Mouse (Mus musculus): ENCODE results near the gene Herpud1.

Herpud1 gene

DNA sequence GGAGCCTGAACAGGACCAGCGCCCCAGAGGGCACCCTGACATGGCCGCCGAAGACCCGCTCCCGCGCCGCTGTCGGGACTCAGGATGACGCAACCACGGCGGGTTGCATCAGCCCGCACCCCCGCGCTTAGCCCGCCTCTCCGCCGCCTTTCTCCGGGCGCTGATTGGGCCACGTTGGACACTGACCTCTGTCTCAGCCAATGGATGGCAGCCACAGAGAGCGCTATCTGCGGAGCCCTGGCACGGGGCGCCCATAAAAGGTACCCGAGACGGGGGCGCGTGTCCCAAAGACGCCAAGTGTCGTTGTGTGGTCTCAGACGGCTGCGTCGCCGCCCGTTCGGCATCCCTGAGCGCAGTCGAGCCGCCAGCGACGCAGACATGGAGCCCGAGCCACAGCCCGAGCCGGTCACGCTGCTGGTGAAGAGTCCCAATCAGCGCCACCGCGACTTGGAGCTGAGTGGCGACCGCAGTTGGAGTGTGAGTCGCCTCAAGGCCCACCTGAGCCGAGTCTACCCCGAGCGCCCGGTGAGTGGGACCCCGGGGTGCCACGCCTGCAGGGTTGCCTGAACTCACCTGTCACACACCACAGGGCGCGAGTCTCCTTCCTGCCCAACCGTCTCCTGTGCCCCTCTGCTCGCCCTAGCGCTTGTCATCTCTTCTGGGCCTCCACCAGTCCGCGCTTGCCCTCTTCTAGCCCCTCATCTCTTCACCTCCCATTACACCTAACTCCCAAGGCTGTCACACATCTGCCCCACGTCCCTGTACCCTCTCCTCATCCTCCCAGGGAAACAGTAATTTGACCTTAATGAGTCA lies at the start of gene Herpud1:
Herpud1 (plus strand) TSS at position 225 of the 813 bp plus-strand sequence.
- in situ Hi-C loops (cut with MboI, MseI), result no loop called here

DNA sequence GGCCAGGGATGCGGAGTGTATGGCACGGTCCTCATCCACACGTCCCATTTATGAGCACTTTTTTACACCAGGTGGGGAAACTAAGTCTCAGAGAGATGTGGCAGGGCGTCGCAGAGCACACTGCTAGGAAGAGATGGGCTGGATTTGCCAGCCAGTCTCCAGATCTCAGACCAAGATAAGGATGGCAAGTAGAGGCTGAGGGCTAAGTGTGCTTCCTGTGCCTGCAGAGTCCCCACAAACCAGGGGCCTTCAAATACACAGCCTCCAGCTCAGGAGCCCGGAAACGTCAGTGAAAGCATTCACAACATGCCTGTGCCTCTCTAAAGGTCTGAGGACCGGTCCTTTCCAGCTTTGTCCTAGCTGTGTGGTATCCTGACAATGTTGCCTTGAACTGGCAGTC lies 48.7 kb upstream of the Herpud1 start:
- in situ Hi-C loops (cut with MboI, MseI), result no loop called here

DNA sequence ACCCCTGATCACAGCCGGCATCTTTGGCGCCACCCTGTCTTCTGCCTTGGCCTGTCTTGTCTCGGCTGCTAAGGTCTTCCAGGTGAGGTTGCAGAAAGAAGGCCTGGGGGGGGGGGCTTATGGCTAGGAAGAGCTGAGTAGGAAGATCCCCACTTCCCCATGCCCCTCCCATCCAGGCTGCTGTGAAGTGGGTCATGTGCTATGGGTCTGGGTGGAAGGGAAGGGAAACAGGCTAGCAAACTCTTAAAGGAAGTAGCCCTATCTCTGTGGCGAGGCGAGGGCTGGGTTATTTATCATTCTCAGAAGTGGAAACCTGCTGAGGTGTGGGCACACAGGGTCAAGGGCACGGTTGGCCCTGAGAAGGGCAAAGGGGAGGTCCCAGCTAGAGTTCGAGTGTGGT lies 45.4 kb upstream of the Herpud1 start:
- in situ Hi-C loops (cut with MboI, MseI), result loop anchor here (5.0 kb wide), 1 partner anchor 62 kb away; no protein-coding TSS in a partner anchor

DNA sequence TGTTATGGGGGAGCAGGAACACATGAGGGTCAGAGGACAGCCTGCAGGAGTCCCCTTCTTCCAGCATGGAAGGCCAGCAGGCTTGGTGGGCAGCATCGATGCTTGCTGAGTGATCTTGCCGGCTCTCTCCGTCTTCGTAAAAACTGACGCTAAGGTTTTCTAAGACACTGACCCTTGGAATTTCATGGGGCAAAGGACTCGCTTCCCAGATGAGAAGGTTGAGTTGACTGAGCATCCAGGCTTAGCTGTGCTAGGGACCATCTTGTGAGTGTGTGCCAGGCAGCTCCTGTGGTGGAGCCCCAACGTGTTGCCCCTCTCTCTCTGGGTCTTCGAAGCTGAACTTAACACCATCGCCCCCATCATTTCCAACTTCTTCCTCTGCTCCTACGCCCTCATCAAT lies 43.5 kb upstream of the Herpud1 start:
- in situ Hi-C loops (cut with MboI, MseI), result loop anchor here (5.0 kb wide), 1 partner anchor 60 kb away; no protein-coding TSS in a partner anchor

DNA sequence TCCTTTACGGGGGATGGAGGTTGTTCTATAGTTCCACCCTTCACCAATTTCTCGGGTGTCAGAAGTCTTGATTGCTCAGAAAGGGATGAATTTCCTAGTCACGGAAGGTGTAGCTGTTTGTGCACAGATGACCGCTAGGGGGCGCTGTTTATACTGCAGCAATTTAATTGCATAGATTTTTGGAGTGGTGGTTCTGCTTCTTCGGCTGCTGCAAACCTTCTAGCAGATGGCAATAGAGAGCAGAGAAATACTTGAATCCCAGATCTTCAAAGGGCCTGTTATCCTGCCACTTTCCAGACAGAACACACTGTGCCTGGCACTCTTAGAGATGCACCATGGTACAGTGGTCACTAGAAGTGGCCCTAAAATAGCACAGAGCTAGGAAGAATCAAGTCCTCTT lies 42.9 kb upstream of the Herpud1 start:
- in situ Hi-C loops (cut with MboI, MseI), result loop anchor here (5.0 kb wide), 1 partner anchor 59 kb away; no protein-coding TSS in a partner anchor

DNA sequence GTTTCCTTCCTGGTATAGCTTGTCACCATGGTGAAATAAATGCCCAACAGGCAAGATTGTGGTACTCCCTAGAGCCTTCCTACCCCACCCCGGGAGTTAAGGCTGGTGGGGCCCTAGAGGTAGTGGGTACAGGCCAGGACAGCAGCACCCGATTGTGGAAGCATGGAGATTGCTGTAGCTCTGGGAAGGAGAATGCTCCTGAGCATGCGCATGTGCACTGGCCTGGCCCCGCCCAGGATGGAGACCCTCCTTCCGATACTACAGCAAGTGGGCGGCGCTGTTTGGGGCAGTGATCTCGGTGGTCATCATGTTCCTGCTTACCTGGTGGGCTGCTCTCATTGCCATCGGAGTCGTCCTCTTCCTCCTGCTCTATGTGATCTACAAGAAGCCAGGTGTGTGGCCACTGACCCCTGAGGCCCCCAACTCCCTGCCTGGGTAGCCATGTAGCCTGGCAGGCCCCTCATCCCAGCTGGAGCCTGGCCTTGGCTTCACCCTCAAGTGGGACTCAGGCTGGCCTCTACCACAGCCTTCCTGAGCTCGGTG lies 42.4 kb upstream of the Herpud1 start:
- in situ Hi-C loops (cut with MboI, MseI), result loop anchor here (5.0 kb wide), 1 partner anchor 58 kb away; no protein-coding TSS in a partner anchor

DNA sequence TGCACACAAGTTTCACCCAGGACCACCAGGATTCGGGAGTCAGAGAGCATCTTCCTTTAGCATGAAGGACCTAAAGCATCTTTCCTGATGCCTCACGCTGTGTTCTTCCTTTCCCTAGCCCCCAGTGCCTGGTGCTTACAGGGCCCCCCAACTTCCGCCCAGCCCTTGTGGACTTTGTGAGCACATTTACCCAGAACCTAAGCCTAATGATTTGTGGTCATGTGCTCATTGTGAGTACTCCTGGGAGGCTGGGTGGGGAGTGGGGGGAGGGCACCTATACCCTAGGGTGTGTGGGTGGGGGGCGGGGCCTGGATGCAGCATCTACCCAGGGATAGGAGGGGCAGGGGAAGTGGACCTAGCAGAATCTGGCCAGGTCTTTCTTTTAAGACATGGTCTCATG lies 40.6 kb upstream of the Herpud1 start:
- in situ Hi-C loops (cut with MboI, MseI), result loop anchor here (5.0 kb wide), 1 partner anchor 147 kb away; no protein-coding TSS in a partner anchor

DNA sequence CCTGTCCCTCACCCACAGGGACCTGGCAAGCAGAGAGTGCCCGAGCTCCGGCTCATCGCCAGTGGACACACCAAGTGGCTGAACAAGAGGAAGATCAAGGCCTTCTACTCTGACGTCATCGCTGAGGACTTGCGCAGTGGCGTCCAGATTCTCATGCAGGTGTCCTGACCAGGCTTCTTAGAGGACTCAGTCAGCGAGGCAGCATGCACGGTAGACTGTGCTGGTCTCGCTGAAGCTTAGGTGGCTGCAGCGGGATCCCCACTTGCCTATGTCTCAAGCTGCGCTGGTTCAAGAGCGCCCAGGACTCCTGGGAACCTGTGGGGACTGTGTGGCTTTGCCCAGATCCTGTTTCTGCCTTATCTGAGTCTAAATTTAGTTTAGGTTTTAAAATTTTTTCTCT lies 40.0 kb upstream of the Herpud1 start:
- in situ Hi-C loops (cut with MboI, MseI), result loop anchor here (5.0 kb wide), 1 partner anchor 146 kb away; no protein-coding TSS in a partner anchor

DNA sequence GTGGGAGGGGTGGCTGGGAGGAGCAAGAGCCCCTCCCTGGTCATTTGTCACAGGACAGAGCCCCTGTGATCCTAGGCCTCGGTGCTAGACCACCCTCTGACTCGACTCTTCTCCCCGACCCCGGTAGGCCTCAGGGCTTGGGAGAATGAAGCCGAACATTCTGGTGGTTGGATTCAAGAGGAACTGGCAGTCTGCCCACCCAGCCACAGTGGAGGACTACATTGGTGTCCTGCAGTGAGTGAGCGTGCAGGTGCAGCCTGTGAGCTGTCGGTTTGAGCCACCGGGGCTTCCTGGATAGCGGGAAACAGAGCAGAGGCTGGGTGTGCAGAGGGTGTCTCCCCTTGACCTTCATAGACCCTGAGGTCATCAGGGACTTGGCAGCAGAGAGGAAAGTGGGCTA lies 37.8 kb upstream of the Herpud1 start:
- in situ Hi-C loops (cut with MboI, MseI), result loop anchor here (5.0 kb wide), 1 partner anchor 144 kb away; no protein-coding TSS in a partner anchor

DNA sequence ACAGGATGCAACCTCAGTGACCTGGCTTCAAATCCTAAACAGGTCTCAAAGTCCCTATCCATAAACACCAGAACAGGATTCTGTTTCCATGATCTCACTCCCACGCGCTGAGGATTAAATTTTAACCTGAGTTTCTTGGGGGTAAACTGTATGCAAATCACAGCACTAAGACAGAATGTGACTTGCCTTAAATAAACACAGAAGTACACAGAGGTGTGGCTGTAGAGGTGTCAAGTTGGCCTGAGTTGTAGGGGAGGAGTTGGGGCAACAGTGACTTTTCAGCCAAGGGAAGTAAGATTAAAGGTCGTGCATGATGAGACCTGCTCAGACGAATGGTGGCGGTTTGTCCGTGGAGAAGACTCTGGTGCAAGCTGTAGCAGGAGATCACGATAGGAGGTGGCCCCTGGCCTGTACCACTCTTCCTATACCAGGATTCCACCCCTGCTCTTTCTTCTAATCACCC lies 32.1 kb upstream of the Herpud1 start:
- in situ Hi-C loops (cut with MboI, MseI), result no loop called here

DNA sequence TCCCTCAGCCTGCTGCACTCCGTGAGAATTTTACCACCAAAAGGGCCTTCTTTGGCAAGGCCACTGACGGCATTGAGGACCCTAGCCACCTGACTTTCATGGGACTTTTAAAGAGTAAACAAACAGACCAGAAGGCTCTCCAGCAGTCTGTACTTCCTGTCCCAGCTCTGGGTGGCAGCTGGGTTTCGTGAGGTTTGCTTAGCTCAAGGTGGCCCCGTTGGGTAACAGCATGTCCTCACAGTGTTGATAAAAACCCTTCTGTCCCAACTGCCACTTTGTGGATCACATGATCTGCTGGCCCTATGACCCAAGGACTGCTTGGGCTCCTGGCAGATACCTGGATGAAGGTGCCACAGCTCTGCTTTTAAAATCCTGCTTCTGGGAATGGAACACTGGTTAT lies 31.7 kb upstream of the Herpud1 start:
- in situ Hi-C loops (cut with MboI, MseI), result no loop called here

DNA sequence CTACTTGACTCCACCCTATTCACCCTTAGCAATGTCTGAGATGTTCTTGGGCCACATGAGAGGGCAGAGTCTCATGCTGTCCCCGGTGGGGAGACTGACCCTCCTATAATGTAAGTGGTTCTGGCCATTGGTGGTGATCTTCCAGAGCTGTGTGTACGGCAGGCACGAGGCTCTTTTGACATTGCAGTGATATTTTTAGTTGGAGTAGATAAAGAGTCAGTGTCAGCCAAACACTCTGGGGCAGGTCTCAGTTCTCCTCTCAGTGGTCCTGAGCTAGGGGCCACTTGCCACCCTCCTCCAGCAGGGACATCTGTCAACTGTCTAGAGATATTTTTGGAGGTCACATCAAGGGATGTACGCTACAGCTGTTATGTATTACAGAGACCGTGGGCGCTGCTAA lies 29.0 kb upstream of the Herpud1 start:
- in situ Hi-C loops (cut with MboI, MseI), result no loop called here

DNA sequence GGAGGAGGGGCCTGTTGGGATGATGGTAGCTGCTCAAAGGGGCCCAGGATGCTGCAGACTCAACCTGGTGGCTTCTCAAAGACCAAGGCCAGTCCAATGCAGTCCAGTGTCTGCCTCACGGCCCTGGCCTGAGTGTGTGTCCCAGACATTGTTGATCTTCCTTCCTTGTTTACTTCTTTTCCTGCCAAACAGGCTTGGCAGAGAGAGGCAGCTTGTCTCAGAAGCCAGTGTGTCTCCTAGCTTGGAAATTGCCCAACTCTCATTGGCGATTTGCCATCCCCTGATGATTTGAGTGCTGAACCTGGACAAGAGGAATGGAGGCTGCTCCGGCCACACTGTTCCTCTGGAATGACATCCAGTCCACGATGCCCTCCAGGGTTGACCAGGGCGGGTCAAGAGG lies 27.7 kb upstream of the Herpud1 start:
- in situ Hi-C loops (cut with MboI, MseI), result no loop called here

DNA sequence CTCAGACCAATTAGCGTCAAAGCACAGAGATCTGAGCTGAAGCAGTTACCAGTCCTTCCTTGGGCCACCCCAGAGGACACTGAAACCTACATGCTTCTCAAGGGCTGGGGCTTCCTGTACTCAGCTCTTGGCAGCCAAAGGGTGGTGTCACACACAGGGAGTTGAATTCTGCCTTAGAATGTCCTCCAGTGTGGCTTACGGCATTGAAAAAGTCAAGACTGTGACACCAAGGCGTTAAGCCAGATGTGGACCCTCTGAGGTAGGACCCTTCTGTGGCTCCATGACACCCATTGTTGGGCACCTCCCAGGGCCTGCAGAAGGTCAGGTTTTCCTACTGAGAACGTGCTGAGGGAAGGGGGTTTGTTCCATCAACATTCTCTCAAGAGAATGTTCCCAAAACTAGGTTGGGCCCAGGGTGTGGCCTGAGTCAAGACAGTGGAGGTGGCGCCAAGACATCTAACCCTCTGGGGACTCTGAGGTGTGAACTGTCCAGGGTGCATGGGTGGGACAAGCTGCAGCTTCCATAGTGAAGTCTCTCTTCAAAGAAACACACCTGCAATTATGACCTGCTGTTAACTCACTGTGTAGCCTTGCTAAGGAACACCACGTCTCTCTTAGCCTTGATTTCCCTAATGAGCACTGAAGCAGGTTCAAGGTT lies 24.3 kb upstream of the Herpud1 start:
- in situ Hi-C loops (cut with MboI, MseI), result no loop called here

DNA sequence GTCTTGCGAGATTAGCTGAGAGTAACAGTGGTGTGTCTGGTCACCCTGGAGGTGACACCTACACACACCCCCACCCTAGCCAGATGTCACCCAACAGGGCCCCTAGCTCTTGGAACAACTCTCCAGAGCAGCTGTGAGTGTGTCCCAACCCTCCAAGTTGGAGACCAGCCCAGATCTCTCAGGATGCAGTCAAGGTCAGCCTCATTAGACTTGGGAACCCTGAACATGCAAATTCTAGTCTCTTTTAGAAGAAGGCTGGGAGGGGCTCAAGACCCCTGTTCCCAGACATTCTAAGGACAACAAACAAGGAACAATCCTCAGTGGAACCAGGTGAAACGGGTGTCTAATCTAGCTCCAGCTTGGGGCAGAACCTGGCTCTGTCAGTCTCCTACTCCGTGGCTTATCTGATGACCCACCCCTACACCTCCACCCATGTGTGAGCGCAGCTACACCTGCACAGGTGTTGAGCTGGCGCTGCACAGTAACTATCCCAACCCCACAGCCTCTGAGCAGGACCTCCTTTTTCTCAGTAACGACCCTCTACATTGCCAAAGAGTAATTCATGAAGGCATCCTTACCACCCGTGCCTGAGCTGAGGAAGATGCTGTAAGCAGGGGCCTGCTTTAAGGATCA lies 23.5 kb upstream of the Herpud1 start:
- in situ Hi-C loops (cut with MboI, MseI), result no loop called here

DNA sequence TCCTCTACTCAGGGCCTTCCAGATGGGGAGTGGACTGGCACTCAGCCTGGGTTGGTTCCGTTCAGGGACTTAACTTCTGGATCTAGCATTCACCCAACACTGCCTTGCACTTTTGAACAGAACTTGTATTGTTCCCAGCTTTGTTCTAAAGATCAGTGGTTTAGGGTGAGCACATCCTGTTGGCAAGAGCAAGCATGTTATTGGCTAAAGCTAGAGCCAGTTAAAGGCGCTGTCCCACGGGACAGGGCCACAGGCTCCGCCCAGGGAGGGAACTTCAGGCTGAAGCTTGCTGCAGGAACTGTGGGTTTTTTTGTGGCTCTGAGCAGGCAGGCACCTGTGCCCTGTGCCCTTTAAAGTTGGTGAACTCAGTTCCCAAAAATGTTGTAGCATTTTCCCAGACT lies 22.9 kb upstream of the Herpud1 start:
- in situ Hi-C loops (cut with MboI, MseI), result no loop called here

DNA sequence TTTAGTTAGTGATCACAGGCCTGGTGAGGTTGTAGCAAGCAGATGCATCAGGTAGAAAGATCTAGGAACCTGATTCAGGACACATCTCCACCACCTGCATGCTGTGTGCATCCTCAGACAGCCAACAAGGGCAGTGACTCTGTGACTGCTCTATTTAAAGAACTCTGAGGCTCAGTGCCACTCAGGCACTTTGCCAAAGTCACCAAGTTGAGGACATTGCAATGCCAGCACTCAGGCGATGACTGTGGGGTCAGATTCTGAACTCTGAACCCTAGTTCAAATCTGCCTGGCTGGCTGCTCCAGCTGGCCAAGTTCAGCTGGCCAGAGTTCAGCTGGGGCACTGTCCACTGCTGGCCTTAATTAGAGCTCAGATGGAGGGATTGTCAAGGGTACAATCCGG lies 22.3 kb upstream of the Herpud1 start:
- in situ Hi-C loops (cut with MboI, MseI), result no loop called here

DNA sequence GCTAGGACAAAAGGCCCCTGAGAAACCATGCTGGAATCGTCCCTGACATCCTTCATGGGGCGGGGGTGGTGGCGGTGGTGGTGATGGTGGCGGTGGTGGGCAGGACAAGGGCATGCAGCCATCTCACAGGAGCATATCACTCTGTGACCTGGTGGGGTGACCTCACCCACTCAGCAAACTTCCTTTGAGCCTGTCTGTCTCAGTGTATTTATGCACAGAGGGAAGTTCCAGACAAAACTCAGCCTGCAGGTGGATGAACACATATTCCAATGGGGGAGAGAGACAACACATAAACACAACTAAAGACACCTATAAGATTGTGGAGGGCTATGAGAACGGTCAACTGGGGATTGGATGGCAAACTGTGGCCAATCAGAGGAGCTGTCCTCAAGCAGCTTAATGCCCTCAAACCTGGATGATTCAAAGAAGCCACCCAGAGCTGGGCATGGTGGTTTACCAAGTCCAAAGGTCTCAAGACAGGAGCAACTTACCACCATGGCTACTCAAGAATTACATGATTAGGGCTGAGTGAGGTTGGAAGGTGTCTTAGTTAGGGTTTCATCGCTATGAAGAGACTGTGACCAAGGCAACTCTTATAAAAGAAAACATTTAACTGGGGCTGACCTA lies 21.4 kb upstream of the Herpud1 start:
- in situ Hi-C loops (cut with MboI, MseI), result no loop called here

DNA sequence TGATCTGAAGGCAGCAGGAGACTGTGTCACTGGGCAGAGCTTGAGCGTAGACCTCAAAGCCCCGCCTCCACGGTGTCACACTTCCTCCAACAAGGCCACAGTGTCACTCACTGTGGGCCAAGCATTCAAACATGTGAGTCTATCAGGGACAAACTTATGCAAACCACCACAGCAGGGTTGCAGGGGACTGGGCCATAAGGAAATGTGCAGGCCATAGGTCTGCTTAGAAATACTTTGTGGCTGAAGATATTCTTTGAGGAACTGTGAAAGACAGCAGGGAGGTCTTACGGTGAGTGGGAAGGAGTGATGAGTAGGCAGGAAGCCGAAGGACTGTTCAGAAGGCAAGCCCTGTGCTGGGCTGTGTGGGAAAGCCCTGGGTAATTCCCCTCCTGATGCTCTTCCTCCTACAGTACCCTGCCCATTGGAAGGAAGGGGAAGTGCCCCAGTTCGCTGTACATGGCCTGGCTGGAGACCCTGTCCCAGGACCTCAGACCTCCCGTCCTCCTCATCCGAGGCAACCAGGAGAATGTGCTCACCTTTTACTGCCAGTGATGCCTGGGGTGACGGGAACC lies 20.7 kb upstream of the Herpud1 start:
- in situ Hi-C loops (cut with MboI, MseI), result no loop called here

DNA sequence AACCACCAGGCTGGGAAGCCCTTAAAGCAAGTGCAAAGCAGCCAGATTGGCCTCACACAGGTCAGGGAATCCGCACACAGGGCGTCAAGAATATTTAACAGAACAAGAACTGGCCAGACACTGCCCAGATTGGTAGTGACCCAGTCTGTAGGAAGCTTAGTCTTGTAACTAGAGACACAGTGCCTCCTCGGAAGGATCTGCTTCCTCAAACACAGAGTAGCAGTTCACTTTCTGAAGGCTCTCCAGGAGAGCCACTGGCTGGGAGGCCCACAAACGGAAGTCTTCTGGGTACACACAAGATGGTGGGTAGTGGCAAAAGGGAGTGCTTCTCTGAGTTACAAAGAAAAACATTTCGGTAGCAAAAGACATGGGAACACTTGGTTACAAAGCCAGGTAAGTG lies 15.4 kb upstream of the Herpud1 start:
- in situ Hi-C loops (cut with MboI, MseI), result no loop called here

DNA sequence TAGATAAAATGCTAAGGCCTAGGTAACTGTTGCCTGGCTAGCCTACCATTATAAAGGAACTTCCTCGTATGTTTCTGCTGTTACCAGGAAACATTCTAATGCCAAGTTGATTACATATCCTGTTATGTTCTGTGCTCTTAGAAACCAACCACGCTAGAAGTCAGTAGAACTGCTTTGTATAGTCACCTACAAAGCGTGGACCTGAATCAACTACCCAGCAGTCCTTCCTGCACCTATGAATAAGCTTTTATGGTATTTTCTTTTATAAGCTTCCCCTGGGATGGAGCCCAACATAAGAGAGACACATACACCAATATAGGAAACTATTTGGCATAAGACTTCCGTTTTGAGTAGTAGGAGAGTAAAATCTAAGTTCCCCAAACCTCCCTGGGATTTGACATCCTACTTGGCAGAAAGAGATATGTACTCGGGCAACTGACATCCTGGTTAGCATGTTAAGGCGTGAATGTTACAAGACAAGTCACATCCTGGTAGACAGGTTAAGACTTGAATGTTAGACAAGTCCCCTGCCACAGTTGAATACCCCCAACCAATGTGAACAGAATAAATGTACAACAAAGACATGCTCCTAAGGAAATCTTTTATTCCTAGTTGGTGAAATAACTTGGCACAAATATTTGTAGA lies 13.2 kb upstream of the Herpud1 start:
- in situ Hi-C loops (cut with MboI, MseI), result no loop called here
